Mouse (Mus musculus): Measurements from ENCODE around the gene Trim39. TPM values are rescaled to one million over a fixed set of nuclear protein-coding genes. Genes with fewer than 3 reads are reported as not detected.
A peak's percentile ranks its signal among the peaks of the same experiment; 100 is the strongest.

Gene Trim39
- total and polyA plus RNA-seq, 2 experiments from 2014 or later = 11.2 to 27.8 TPM

GRCm38 (mm10) chr17:36265834-36266233 is 6.2 kb downstream of the Trim39 start:
- TF ChIP-seq CTCF (IDR thresholded peaks at IDR 0.05; ENCODE audit: low read depth) = peak; percentile 29; the same call in 1 of the 2 replicates
- WGBS = 81% methylated on average over 5 of the region's 5 CpGs
- peaks cover 6% of the 10 kb centered on the region for H3K4me1 ChIP-seq (ENCODE audit: insufficient read depth)

GRCm38 (mm10) chr17:36264273-36264925 is 7.6 kb downstream of the Trim39 start:
- Histone ChIP-seq H3K27me3 (ENCODE audit: insufficient read depth, low read length) (no peaks in the 10 kb centered on the region), H3K4me2 (ENCODE audit: low read depth) (no peak overlapping the region), H3K4me1 (ENCODE audit: insufficient read depth) (no peaks in the 10 kb centered on the region), H3K36me3 (ENCODE audit: insufficient read depth) (peaks cover 81% of the 10 kb centered on the region), H3K4me3 (ENCODE audit: low read depth, low read length) (no peak overlapping the region), H3K9me3 (ENCODE audit: low read length) (no peaks in the 10 kb centered on the region), H3K27ac (ENCODE audit: low read depth, low read length) (no peak overlapping the region), H3K9ac (no peak overlapping the region)
- 91% methylated on average over 3 of the region's 3 CpGs for WGBS
- TF ChIP-seq CTCF (IDR thresholded peaks at IDR 0.05; ENCODE audit: low read depth) = no peak
- no peak for DNase-seq
- no peak for ATAC-seq

More at GRCm38 (mm10) chr17:36265834-36266233, 6.2 kb downstream of the Trim39 start:
- DNase-seq (no peak), ATAC-seq (no peak)
- no peaks in the 10 kb centered on the region for H3K27me3 ChIP-seq (ENCODE audit: insufficient read depth, low read length)
- no peak overlapping the region for H3K27ac ChIP-seq (ENCODE audit: low read depth, low read length)
- no peaks in the 10 kb centered on the region for H3K9me3 ChIP-seq (ENCODE audit: low read length)
- H3K36me3 ChIP-seq (ENCODE audit: insufficient read depth) = peaks cover 68% of the 10 kb centered on the region
- no peak overlapping the region for H3K4me3 ChIP-seq (ENCODE audit: low read depth, low read length)
- no peak overlapping the region for H3K9ac ChIP-seq
- H3K4me2 ChIP-seq (ENCODE audit: low read depth) = no peak overlapping the region

GRCm38 (mm10) chr17:36261511-36262166 is 10.4 kb downstream of the Trim39 start:
- Histone ChIP-seq H3K27me3 (ENCODE audit: insufficient read depth, low read length) (no peaks in the 10 kb centered on the region), H3K4me1 (ENCODE audit: insufficient read depth) (peaks cover 4% of the 10 kb centered on the region; the same call in 1 of the 2 replicates), H3K27ac (ENCODE audit: low read depth, low read length) (no peak overlapping the region), H3K4me2 (ENCODE audit: low read depth) (no peak overlapping the region), H3K36me3 (ENCODE audit: insufficient read depth) (peaks cover 70% of the 10 kb centered on the region), H3K9ac (no peak overlapping the region), H3K4me3 (ENCODE audit: low read depth, low read length) (no peak overlapping the region), H3K9me3 (ENCODE audit: low read length) (no peaks in the 10 kb centered on the region)
- WGBS = 94% methylated on average over 9 of the region's 9 CpGs
- ATAC-seq (no peak), DNase-seq (no peak)
- no peak for TF ChIP-seq CTCF (IDR thresholded peaks at IDR 0.05; ENCODE audit: low read depth)

- no peaks in the 10 kb centered on the region for H3K9me3 ChIP-seq (ENCODE audit: low read length)
- H3K4me1 ChIP-seq (ENCODE audit: insufficient read depth) = peaks cover 7% of the 10 kb centered on the region; the same call in 1 of the 2 replicates
- H3K4me2 ChIP-seq (ENCODE audit: low read depth) = peak within 1 kb of the TSS; percentile 54
- DNase-seq (no peak), ATAC-seq (no peak)
- peaks cover 37% of the 10 kb centered on the region for H3K36me3 ChIP-seq (ENCODE audit: insufficient read depth)
- no peak for TF ChIP-seq CTCF (IDR thresholded peaks at IDR 0.05; ENCODE audit: low read depth)
- peak within 1 kb of the TSS; percentile 64 for H3K4me3 ChIP-seq (ENCODE audit: low read depth, low read length)
- peak within 1 kb of the TSS; percentile 91 for H3K9ac ChIP-seq
- 50% methylated on average over 6 of the region's 6 CpGs for WGBS
- H3K27me3 ChIP-seq (ENCODE audit: insufficient read depth, low read length) = no peaks in the 10 kb centered on the region
- peak within 1 kb of the TSS; percentile 94 for H3K27ac ChIP-seq (ENCODE audit: low read depth, low read length)
Measured at GRCm38 (mm10) chr17:36257969-36258368, 14.1 kb downstream of the Trim39 start, which contains the start of gene Rpp21. Rpp21 (minus strand) TSS chr17:36258069.

- Histone ChIP-seq H3K4me1 (ENCODE audit: insufficient read depth) (peaks cover 7% of the 10 kb centered on the region; the same call in 1 of the 2 replicates), H3K9me3 (ENCODE audit: low read length) (no peaks in the 10 kb centered on the region), H3K27ac (ENCODE audit: low read depth, low read length) (peak overlapping the region; percentile 94), H3K36me3 (ENCODE audit: insufficient read depth) (peaks cover 36% of the 10 kb centered on the region), H3K4me3 (ENCODE audit: low read depth, low read length) (peak overlapping the region; percentile 64), H3K4me2 (ENCODE audit: low read depth) (peak overlapping the region; percentile 54), H3K9ac (peak overlapping the region; percentile 91), H3K27me3 (ENCODE audit: insufficient read depth, low read length) (no peaks in the 10 kb centered on the region; the same call in 1 of the 2 replicates)
- DNase-seq (peak; percentile 90), ATAC-seq (peak; percentile 99)
- TF ChIP-seq CTCF (IDR thresholded peaks at IDR 0.05; ENCODE audit: low read depth) = peak; percentile 80
- 1% methylated on average over 37 of the region's 37 CpGs for WGBS
Measured at GRCm38 (mm10) chr17:36257241-36257947, 14.7 kb downstream of the Trim39 start.

- no peak for ATAC-seq
- peaks cover 7% of the 10 kb centered on the region; the same call in 1 of the 2 replicates for H3K4me1 ChIP-seq (ENCODE audit: insufficient read depth)
- no peak overlapping the region for H3K27ac ChIP-seq (ENCODE audit: low read depth, low read length)
- WGBS = 64% methylated on average over 6 of the region's 6 CpGs
- no peak for DNase-seq
- H3K9ac ChIP-seq = no peak overlapping the region
- no peaks in the 10 kb centered on the region; the same call in 1 of the 2 replicates for H3K36me3 ChIP-seq (ENCODE audit: insufficient read depth)
- TF ChIP-seq CTCF (IDR thresholded peaks at IDR 0.05; ENCODE audit: low read depth) = no peak
- no peak overlapping the region for H3K4me2 ChIP-seq (ENCODE audit: low read depth)
- peaks cover 9% of the 10 kb centered on the region for H3K27me3 ChIP-seq (ENCODE audit: insufficient read depth, low read length)
- no peaks in the 10 kb centered on the region for H3K9me3 ChIP-seq (ENCODE audit: low read length)
- H3K4me3 ChIP-seq (ENCODE audit: low read depth, low read length) = no peak overlapping the region
Measured at GRCm38 (mm10) chr17:36253087-36253600, 18.9 kb downstream of the Trim39 start.

Measured in forebrain, postnatal 0 days (tissue).